Mouse (Mus musculus): Measurements from ENCODE around the gene Kif24.

DNA sequence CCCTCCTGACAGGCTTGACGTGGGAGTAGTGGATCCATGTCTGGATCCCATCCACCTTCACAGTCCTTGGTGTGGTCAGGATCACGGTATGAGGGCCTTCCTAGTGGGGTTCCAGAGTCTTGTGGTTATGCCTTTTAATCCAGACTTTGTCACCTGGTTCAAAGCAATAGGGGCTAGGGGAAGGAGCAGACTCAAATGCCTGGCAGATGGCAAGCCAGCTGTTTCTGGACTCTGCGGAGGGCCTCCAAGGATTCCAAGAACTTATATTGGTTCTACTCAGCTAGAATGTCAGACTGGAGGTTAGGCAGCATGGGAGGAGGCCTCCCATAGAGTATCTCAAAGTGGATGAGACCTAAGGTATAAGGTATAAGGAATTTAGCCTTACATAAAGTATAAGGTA is 17.1 kb downstream of the Kif24 start:
- TF ChIP-seq CTCF (IDR thresholded peaks at IDR 0.05) (no peak), EP300 (IDR thresholded peaks at IDR 0.05) (no peak)

Data from lung, postnatal 0 days (tissue).